Mouse (Mus musculus) kidney, postnatal 0 days (tissue): ENCODE measurements around the gene Gm28729. TPM values are rescaled to one million over a fixed set of nuclear protein-coding genes. Genes with fewer than 3 reads are reported as not detected.
A peak's percentile ranks its signal among the peaks of the same experiment; 100 is the strongest.

ENCODE experiments used
- ATAC-seq: fragments of 200-750 bp; cut with Nextera tagmentation; replicated peaks from 2 replicates; pipeline ENCODE4 v1.8.0; 2017; ENCODE audit warnings: low read depth, moderate number of reproducible peaks, moderate TSS enrichment, moderate library complexity; ENCODE audit not compliant: low FRiP score
- DNase-seq: peaks from one replicate; pipeline ENCODE4 v3.0.0-alpha.2; 2016; ENCODE audit warnings: low spot score
- H3K27ac ChIP-seq: fragments of 300-500 bp; sonication (generic); 2 replicates; pipeline ENCODE4 v1.5.1; 2014; ENCODE audit warnings: mild to moderate bottlenecking
- H3K27me3 ChIP-seq: fragments of 300-500 bp; sonication (generic); 2 replicates; pipeline ENCODE4 v1.6.1; 2014; ENCODE audit warnings: low read length, mixed read lengths; ENCODE audit not compliant: insufficient read depth
- H3K36me3 ChIP-seq: fragments of 300-500 bp; sonication (generic); 2 replicates; pipeline ENCODE4 v1.6.1; 2014; ENCODE audit warnings: low read length, mixed read lengths; ENCODE audit not compliant: insufficient read depth
- H3K4me1 ChIP-seq: fragments of 300-500 bp; sonication (generic); replicated peaks from 2 replicates; pipeline ENCODE4 v1.6.1; 2014; ENCODE audit warnings: antibody characterized with exemption, low read length, mixed read lengths; ENCODE audit not compliant: insufficient read depth
- H3K4me2 ChIP-seq: fragments of 300-500 bp; sonication (generic); 2 replicates; pipeline ENCODE4 v1.6.1; 2014; ENCODE audit warnings: mild to moderate bottlenecking, low read length, moderate library complexity, mixed read lengths
- H3K4me3 ChIP-seq: fragments of 300-500 bp; sonication (generic); replicated peaks from 2 replicates; pipeline ENCODE4 v1.5.1; 2014; ENCODE audit warnings: low read depth, low read length
- H3K9ac ChIP-seq: fragments of 300-500 bp; sonication (generic); 2 replicates; pipeline ENCODE4 v1.6.1; 2014; ENCODE audit warnings: low read depth, low read length
- H3K9me3 ChIP-seq: fragments of 300-500 bp; sonication (generic); replicated peaks from 2 replicates; pipeline ENCODE4 v1.6.1; 2016; ENCODE audit warnings: low read length, inconsistent platforms, mixed read lengths
- CTCF ChIP-seq: IDR thresholded peaks from 2 replicates; pipeline ENCODE4 v1.5.1; 2016; ENCODE audit warnings: antibody characterized with exemption, low read depth, mild to moderate bottlenecking, moderate library complexity
- WGBS: fragments of 180-500 bp; shearing (Covaris S2); extraction: QIAGEN DNeasy Blood & Tissue Kit; methylation state at CpG from one replicate; pipeline ENCODE4 v1.1.7; 2014; 5-methylcytosine and 5-hydroxymethylcytosine counted together
- polyA plus RNA-seq: library from polyadenylated mRNA; unstranded; fragments of >200 nt; fragmentation: Nextera tagmentation; extraction: Ambion mirVana; gene quantifications from 2 replicates; pipeline ENCODE4 v1.2.1, GENCODE M21; 2015

Gm28729 gene
- polyA plus RNA-seq, 1 experiment from 2014 or later: 0.09 TPM

DNA sequence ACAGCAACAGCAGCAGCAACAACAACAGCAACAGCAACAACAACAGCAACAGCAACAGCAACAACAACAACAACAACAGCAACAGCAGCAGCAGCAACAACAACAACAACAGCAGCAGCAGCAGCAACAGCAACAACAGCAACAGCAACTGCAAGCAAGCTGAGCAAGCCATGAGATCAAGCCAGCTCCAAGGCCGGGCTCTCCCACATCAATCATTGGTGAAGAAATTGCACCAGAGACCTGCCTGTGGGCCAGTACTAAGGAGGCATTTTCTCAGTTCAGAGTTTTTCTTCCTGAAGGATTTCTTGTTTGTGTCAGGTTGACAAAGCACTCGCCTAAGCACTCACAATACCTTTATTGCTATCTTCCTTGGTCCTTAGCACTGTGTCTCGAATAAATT is 8.3 kb downstream of the Gm28729 start:
- 51% methylated on average over 3 of the region's 3 CpGs for WGBS
- Histone ChIP-seq H3K27ac (no peak overlapping the region), H3K4me1 (no peaks in the 10 kb centered on the region), H3K9me3 (no peaks in the 10 kb centered on the region), H3K36me3 (no peaks in the 10 kb centered on the region), H3K27me3 (no peaks in the 10 kb centered on the region), H3K9ac (no peak overlapping the region), H3K4me2 (no peak overlapping the region), H3K4me3 (no peak overlapping the region)
- no peak for ATAC-seq
- DNase-seq: no peak
- TF ChIP-seq CTCF: no peak

DNA sequence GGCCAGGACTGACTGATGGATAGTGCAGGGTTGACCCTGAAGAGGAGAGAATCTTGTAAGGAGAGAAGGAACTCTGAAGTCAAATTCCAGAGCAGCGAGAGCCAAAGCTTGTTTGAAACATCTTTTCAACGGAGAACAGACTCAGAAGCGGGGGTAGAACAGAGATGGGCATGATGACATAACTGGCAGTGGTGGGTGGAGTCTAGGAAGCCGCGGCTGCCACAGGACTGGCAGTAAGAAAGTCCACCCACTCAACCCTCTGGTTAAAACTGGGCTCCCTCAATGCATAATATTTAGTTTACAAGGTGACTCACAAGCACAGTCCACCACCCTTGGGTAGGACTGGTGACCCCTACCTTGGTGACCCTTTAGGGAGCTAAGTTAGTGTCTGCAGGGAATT is 9.3 kb downstream of the Gm28729 start:
- H3K9ac ChIP-seq: no peak overlapping the region
- DNase-seq (no peak), ATAC-seq (no peak)
- 77% methylated on average over 5 of the region's 5 CpGs for WGBS
- H3K36me3 ChIP-seq: no peaks in the 10 kb centered on the region
- H3K27ac ChIP-seq: no peak overlapping the region
- no peak for TF ChIP-seq CTCF
- H3K4me2 ChIP-seq: no peak overlapping the region
- no peaks in the 10 kb centered on the region for H3K27me3 ChIP-seq
- H3K4me1 ChIP-seq: no peaks in the 10 kb centered on the region
- no peaks in the 10 kb centered on the region for H3K9me3 ChIP-seq
- H3K4me3 ChIP-seq: no peak overlapping the region

DNA sequence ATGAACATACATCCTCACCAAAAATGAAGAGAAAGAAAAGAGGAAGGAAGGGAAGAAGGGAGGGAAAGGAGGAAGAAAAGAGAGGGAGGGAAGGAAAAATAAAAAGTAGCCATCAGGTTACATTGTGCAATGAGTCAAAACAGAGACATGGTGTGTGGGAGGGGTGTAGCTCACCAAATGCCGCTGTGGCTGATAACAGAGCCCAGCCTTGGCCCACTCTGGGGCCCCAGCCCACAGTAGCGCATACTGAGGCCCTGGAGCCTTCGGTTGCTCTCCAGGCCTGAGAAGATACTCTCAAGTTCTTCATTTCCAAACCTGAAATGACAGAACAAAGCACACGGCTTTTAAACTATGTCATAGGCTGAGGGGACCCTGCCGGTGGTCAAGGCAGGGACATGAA is 10.8 kb downstream of the Gm28729 start:
- Histone ChIP-seq H3K27ac (no peak overlapping the region), H3K27me3 (no peaks in the 10 kb centered on the region), H3K9ac (no peak overlapping the region), H3K4me2 (no peak overlapping the region), H3K9me3 (no peaks in the 10 kb centered on the region), H3K4me3 (no peak overlapping the region), H3K4me1 (no peaks in the 10 kb centered on the region), H3K36me3 (no peaks in the 10 kb centered on the region)
- no peak for TF ChIP-seq CTCF
- WGBS: 56% methylated on average over 5 of the region's 5 CpGs
- no peak for ATAC-seq
- no peak for DNase-seq

DNA sequence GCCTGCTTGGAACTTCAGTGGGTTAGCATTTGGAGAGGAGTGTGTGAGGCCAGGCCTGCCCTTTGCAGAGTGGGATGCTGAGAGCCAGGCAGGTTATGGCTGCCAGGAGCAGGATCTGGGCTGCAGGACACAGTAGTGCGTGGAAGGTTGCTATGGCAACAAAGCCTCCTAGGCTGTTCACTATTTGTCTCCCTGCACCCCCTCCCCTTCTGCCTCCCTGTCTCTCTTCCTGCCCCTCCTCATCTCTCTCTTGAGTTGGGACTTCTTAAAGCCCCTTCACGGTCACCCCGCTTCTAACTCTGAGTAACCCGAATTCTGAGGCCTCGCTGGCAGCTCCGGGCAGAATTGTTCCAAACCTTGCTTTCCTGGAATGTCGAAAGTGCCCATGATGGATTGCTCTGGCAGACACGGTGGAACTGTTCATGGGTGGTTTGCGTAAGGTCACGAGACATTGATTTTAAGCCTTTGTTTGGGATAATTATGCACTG is 19.0 kb downstream of the Gm28729 start:
- DNase-seq (peak; percentile 82), ATAC-seq (peak; percentile 92)
- TF ChIP-seq CTCF: no peak
- Histone ChIP-seq H3K36me3 (no peaks in the 10 kb centered on the region), H3K4me3 (no peak overlapping the region), H3K9ac (peak overlapping the region; percentile 27; the same call in 1 of the 2 replicates), H3K27ac (peak overlapping the region; percentile 84), H3K4me1 (0 out of 2 replicates have a peak, but pooled peaks cover 10% of the 10 kb centered on the region), H3K9me3 (no peaks in the 10 kb centered on the region), H3K4me2 (peak overlapping the region; percentile 41), H3K27me3 (no peaks in the 10 kb centered on the region)
- 7% methylated on average over 10 of the region's 10 CpGs for WGBS

DNA sequence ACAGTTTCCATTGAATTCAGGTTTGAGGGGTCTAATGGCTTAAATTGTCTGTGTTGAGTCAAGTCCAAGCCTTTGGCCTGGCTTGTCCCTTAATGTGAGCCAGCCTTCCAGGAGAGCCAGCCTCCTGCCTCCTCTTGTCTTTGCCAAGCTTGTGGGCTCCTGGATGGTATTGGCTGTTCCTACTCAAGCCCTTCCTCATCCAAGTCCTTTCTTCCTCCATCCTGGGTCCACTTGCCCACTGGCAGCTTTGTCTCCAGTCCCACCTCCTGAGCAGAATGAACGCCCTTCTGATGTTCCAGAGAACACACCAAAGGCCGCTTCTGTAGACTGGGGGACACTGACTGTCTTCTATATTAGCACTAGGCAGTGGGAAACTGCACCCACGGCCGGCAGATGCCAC is 19.9 kb downstream of the Gm28729 start:
- Histone ChIP-seq H3K36me3 (no peaks in the 10 kb centered on the region), H3K9me3 (no peaks in the 10 kb centered on the region), H3K9ac (no peak overlapping the region), H3K4me1 (0 out of 2 replicates have a peak, but pooled peaks cover 10% of the 10 kb centered on the region), H3K4me3 (no peak overlapping the region), H3K4me2 (no peak overlapping the region), H3K27me3 (no peaks in the 10 kb centered on the region), H3K27ac (peak overlapping the region; percentile 84)
- no peak for TF ChIP-seq CTCF
- DNase-seq (no peak), ATAC-seq (no peak)
- WGBS: 92% methylated on average over 4 of the region's 4 CpGs

DNA sequence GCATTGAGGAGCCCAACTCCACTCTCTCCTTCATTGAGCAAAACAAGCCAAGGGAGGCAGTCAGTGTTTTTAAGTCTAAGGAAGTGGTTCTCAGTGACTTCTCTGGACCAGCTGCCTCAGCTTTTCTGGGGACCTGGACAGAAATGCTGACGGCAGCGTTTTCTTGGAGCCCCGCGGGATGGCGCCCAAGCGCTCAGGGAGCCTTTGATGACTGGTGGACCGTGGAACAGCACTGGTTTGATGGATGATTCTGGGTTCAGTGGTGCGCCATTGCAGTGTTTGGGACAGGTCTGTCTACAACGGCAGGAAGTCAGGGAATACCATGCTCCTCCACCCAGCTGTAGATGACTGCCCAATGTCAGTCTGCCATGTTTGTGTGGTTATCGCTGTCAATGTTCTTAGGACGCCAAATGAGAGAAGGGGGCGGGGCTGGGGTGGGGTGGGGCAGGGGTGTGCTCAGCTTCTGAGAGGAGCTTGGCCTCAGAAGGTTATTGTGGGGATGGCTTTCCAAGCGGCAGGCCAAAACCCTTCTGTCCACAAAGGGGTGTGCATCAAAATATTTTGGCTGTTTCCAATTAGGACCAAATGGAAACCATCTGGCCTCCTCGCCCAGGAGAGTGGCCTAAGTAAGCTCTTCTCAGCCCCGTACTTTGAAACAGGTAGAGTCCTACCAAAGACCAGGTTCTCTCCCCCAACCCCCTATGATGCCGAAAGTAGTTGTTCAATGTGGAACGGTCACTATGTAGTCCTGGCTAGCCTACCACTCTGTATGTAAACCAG is 20.8 kb downstream of the Gm28729 start:
- no peak overlapping the region for H3K4me2 ChIP-seq
- no peak for ATAC-seq
- peak; percentile 9 for DNase-seq
- TF ChIP-seq CTCF: no peak; the same call in 1 of the 2 replicates
- H3K27ac ChIP-seq: no peak overlapping the region
- WGBS: 71% methylated on average over 17 of the region's 17 CpGs
- 0 out of 2 replicates have a peak, but pooled peaks cover 10% of the 10 kb centered on the region for H3K4me1 ChIP-seq
- H3K9me3 ChIP-seq: no peaks in the 10 kb centered on the region
- no peaks in the 10 kb centered on the region for H3K27me3 ChIP-seq
- H3K36me3 ChIP-seq: no peaks in the 10 kb centered on the region
- no peak overlapping the region for H3K4me3 ChIP-seq
- no peak overlapping the region for H3K9ac ChIP-seq
